Mouse (Mus musculus) T-cell, adult 2 months (primary cell): ENCODE results near the gene Dars.
"Not testable (repeated sequence)": the region's sequence is repeated elsewhere in the genome, so short reads cannot be mapped to it uniquely, and the experiment has no call there.

Source experiments
- DNase-seq: peaks from one replicate; pipeline ENCODE4 v3.0.0; 2022; ENCODE audit warnings: low spot score

Gene Dars

GRCm38 (mm10) chr1:128337708-128338320 is 79.4 kb downstream of the Dars start:
- DNase-seq, result no peak

GRCm38 (mm10) chr1:128330313-128330712 is 86.9 kb downstream of the Dars start:
- DNase-seq, result no peak

- DNase-seq, result no peak
Measured at GRCm38 (mm10) chr1:128328218-128328617, 89.0 kb downstream of the Dars start, which contains the start of gene Lct. TSS of gene Lct (minus strand) at chr1:128328318.

GRCm38 (mm10) chr1:128327165-128327564 is 90.0 kb downstream of the Dars start:
- no peak for DNase-seq

GRCm38 (mm10) chr1:128324776-128325175 is 92.4 kb downstream of the Dars start:
- no peak for DNase-seq

- DNase-seq, result no peak
Measured at GRCm38 (mm10) chr1:128323026-128323643, 94.0 kb downstream of the Dars start.

GRCm38 (mm10) chr1:128319266-128319665 is 97.9 kb downstream of the Dars start:
- not testable (repeated sequence) for DNase-seq

- DNase-seq, result no peak
Measured at GRCm38 (mm10) chr1:128314665-128315064, 102.5 kb downstream of the Dars start.
